Mouse (Mus musculus) limb, embryonic 14.5 days (tissue): ENCODE data around the gene Fam71e1. TPM values are rescaled to one million over a fixed set of nuclear protein-coding genes. Genes with fewer than 3 reads are reported as not detected.

Experiments used
- ATAC-seq: fragments of 200-750 bp; cut with Nextera tagmentation; 2 replicates; pipeline ENCODE4 v1.8.0; 2017; ENCODE audit warnings: low read depth, moderate number of reproducible peaks, moderate TSS enrichment; ENCODE audit not compliant: low FRiP score
- DNase-seq: peaks from one replicate; pipeline ENCODE4 v3.0.0-alpha.2; 2015; ENCODE audit warnings: low spot score
- H3K27ac ChIP-seq: fragments of 300-500 bp; sonication (generic); replicated peaks from 2 replicates; pipeline ENCODE4 v1.5.1; 2014; ENCODE audit warnings: low read depth, mild to moderate bottlenecking, low read length, moderate library complexity, mixed read lengths
- H3K27me3 ChIP-seq: fragments of 300-500 bp; sonication (generic); 2 replicates; pipeline ENCODE4 v1.6.1; 2014; ENCODE audit warnings: low read length, mixed read lengths; ENCODE audit not compliant: control insufficient read depth, insufficient read depth
- H3K36me3 ChIP-seq: fragments of 300-500 bp; sonication (generic); 2 replicates; pipeline ENCODE4 v1.6.1; 2014; ENCODE audit warnings: mild to moderate bottlenecking, low read length, moderate library complexity, mixed read lengths; ENCODE audit not compliant: control insufficient read depth, insufficient read depth
- H3K4me1 ChIP-seq: fragments of 300-500 bp; sonication (generic); 2 replicates; pipeline ENCODE4 v1.6.1; 2014; ENCODE audit warnings: antibody characterized with exemption, low read length, mixed read lengths; ENCODE audit not compliant: control insufficient read depth, insufficient read depth
- H3K4me2 ChIP-seq: fragments of 300-500 bp; sonication (generic); replicated peaks from 2 replicates; pipeline ENCODE4 v1.6.1; 2014; ENCODE audit warnings: low read depth, mild to moderate bottlenecking, low read length, moderate library complexity; ENCODE audit not compliant: severe bottlenecking
- H3K4me3 ChIP-seq: fragments of 300-500 bp; sonication (generic); replicated peaks from 2 replicates; pipeline ENCODE4 v1.5.1; 2014; ENCODE audit warnings: low read length
- H3K9ac ChIP-seq: fragments of 300-500 bp; sonication (generic); 2 replicates; pipeline ENCODE4 v1.6.1; 2014; ENCODE audit warnings: mild to moderate bottlenecking, low read depth, low read length, moderate library complexity; ENCODE audit not compliant: severe bottlenecking
- H3K9me3 ChIP-seq: fragments of 300-500 bp; sonication (generic); 2 replicates; pipeline ENCODE4 v1.6.1; 2016; ENCODE audit warnings: low read length; ENCODE audit not compliant: control insufficient read depth
- POLR2A ChIP-seq: fragments of 200-500 bp; IDR thresholded peaks from 2 replicates; pipeline ENCODE4 v1.8.0; 2012; ENCODE audit warnings: inconsistent platforms, mild to moderate bottlenecking, moderate library complexity, borderline replicate concordance; ENCODE audit not compliant: insufficient read depth, insufficient read length; ENCODE audit errors: extremely low read depth
- WGBS: fragments of 180-500 bp; shearing (Covaris S2); extraction: QIAGEN DNeasy Blood & Tissue Kit; methylation state at CpG from one replicate; pipeline ENCODE4 v1.1.7; 2014; 5-methylcytosine and 5-hydroxymethylcytosine counted together
- polyA plus RNA-seq, 2 experiments: library from polyadenylated mRNA; depleted of rRNA in 1 of 2; stranded (reverse) in 1 of 2; unstranded in 1 of 2; fragments of >200 nt; fragmentation: Nextera tagmentation in 1 of 2; extraction: Ambion mirVana in 1 of 2; gene quantifications; 2 replicates each; pipeline versions ENCODE4 v1.2.1 to v1.2.3; 2012 to 2014

The Fam71e1 gene
- polyA plus RNA-seq, 2 experiments, result 12.2 to 21.5 TPM

- 99% methylated on average over 3 of the region's 3 CpGs for WGBS
- H3K36me3 ChIP-seq, result peaks cover 42% of the 10 kb centered on the region
- DNase-seq (no peak), ATAC-seq (no peak)
- no peak overlapping the region for H3K4me2 ChIP-seq
- H3K27ac ChIP-seq, result no peak overlapping the region
- H3K9me3 ChIP-seq, result no peaks in the 10 kb centered on the region
- no peak overlapping the region for H3K4me3 ChIP-seq
- H3K27me3 ChIP-seq, result no peaks in the 10 kb centered on the region
- TF ChIP-seq POLR2A, result no peak
- H3K4me1 ChIP-seq, result peaks cover 6% of the 10 kb centered on the region; the same call in 1 of the 2 replicates
- H3K9ac ChIP-seq, result no peak overlapping the region
Measured at GRCm38 (mm10) chr7:44546274-44546673, 49.9 kb downstream of the Fam71e1 start.

GRCm38 (mm10) chr7:44547041-44547440 lies 50.7 kb downstream of the Fam71e1 start:
- peaks cover 42% of the 10 kb centered on the region for H3K36me3 ChIP-seq
- H3K9ac ChIP-seq, result peak overlapping the region; percentile 55; the same call in 1 of the 2 replicates
- H3K4me2 ChIP-seq, result peak overlapping the region; percentile 55; the same call in 1 of the 2 replicates

GRCm38 (mm10) chr7:44547725-44548124 lies 51.3 kb downstream of the Fam71e1 start:
- Histone ChIP-seq H3K9me3 (no peaks in the 10 kb centered on the region), H3K4me3 (peak overlapping the region; percentile 56), H3K36me3 (peaks cover 35% of the 10 kb centered on the region), H3K9ac (peak overlapping the region; percentile 55), H3K4me2 (peak overlapping the region; percentile 55), H3K27ac (no peak overlapping the region), H3K27me3 (no peaks in the 10 kb centered on the region), H3K4me1 (peaks cover 8% of the 10 kb centered on the region)
- ATAC-seq (no peak), DNase-seq (no peak)
- WGBS, result 19% methylated on average over 5 of the region's 5 CpGs
- no peak for TF ChIP-seq POLR2A

More at GRCm38 (mm10) chr7:44547041-44547440, 50.7 kb downstream of the Fam71e1 start:
- Histone ChIP-seq H3K27me3 (no peaks in the 10 kb centered on the region), H3K4me3 (no peak overlapping the region; the same call in 1 of the 2 replicates), H3K27ac (no peak overlapping the region), H3K9me3 (no peaks in the 10 kb centered on the region), H3K4me1 (peaks cover 6% of the 10 kb centered on the region; the same call in 1 of the 2 replicates)
- 97% methylated on average over 13 of the region's 13 CpGs for WGBS
- DNase-seq (no peak), ATAC-seq (no peak)
- no peak for TF ChIP-seq POLR2A

- peak; percentile 94 for ATAC-seq
- WGBS, result under 1% methylated on average over 43 of the region's 43 CpGs
- Histone ChIP-seq H3K4me3 (peak within 1 kb of the TSS; percentile 56), H3K4me2 (peak within 1 kb of the TSS; percentile 55), H3K27ac (peak within 1 kb of the TSS; percentile 56), H3K4me1 (peaks cover 12% of the 10 kb centered on the region), H3K27me3 (no peaks in the 10 kb centered on the region), H3K9ac (peak within 1 kb of the TSS; percentile 55), H3K36me3 (peaks cover 29% of the 10 kb centered on the region), H3K9me3 (no peaks in the 10 kb centered on the region)
- peak; percentile 99 for DNase-seq
- TF ChIP-seq POLR2A, result 0 out of 2 replicates have a peak, but pooled peaks have one; percentile 16
Measured at GRCm38 (mm10) chr7:44548497-44549087, 52.2 kb downstream of the Fam71e1 start, which contains the start of gene Pold1. Pold1 (minus strand) TSS chr7:44548849.

GRCm38 (mm10) chr7:44549621-44550408 lies 53.4 kb downstream of the Fam71e1 start:
- 94% methylated on average over 23 of the region's 23 CpGs for WGBS
- no peak for ATAC-seq
- peaks cover 29% of the 10 kb centered on the region for H3K36me3 ChIP-seq
- H3K9ac ChIP-seq, result no peak overlapping the region
- H3K4me1 ChIP-seq, result peaks cover 12% of the 10 kb centered on the region
- no peak for DNase-seq
- no peaks in the 10 kb centered on the region for H3K9me3 ChIP-seq
- TF ChIP-seq POLR2A, result no peak
- H3K4me2 ChIP-seq, result no peak overlapping the region
- no peaks in the 10 kb centered on the region for H3K27me3 ChIP-seq
- H3K4me3 ChIP-seq, result no peak overlapping the region
- no peak overlapping the region for H3K27ac ChIP-seq
